In genomic region chr9:99568347-99569070, GRCm38 (mm10) we compare ENCODE assay signal across 7 mouse cellular contexts. TPM values are rescaled to one million over a fixed set of nuclear protein-coding genes. Genes with fewer than 3 reads are reported as not detected.
DNase-seq lines count a peak whose midpoint lies in the region; ATAC-seq lines count a peak whose summit lies in the region.

Gene Armc8, minus strand, starts transcription at chr9:99568899.

- intact Hi-C loops in gastrocnemius, postnatal 36 days (cut with DNase I): no loop called here
- intact Hi-C loops in left cerebral cortex, postnatal 25 days (cut with DNase I): no loop called here

- peak; percentile 91 to 94 for DNase-seq in adrenal gland, adult 18-20 months (ENCODE audit: low spot score in 2 of 2)
- peak; percentile 93 for DNase-seq in embryo, embryonic 11 days
- DNase-seq in gastrocnemius, postnatal 36 days: peak; percentile 85 to 92
- DNase-seq in left cerebral cortex, postnatal 25 days (ENCODE audit: low spot score in 2 of 2): peak; percentile 92 to 93
- DNase-seq in midbrain, embryonic 10.5 days (ENCODE audit: low spot score): peak; percentile 91
- peak; percentile 85 for DNase-seq in right cerebral cortex, postnatal 4 days

- H3K27ac ChIP-seq in intestine, embryonic 15.5 days: peak within 1 kb of the TSS; percentile 98
- peak within 1 kb of the TSS; percentile 99 for H3K27ac ChIP-seq in midbrain, embryonic 10.5 days (replicated peaks)

- peak within 1 kb of the TSS; percentile 93 for H3K9ac ChIP-seq in intestine, embryonic 15.5 days

- H3K9me3 ChIP-seq in intestine, embryonic 15.5 days: no peaks in the 10 kb centered on the region
- no peaks in the 10 kb centered on the region for H3K9me3 ChIP-seq in midbrain, embryonic 10.5 days (replicated peaks)

- no peaks in the 10 kb centered on the region for H3K27me3 ChIP-seq in intestine, embryonic 15.5 days (replicated peaks)
- no peaks in the 10 kb centered on the region for H3K27me3 ChIP-seq in midbrain, embryonic 10.5 days (ENCODE audit: low read depth, poor library complexity, severe bottlenecking)

- peak; percentile 99 for ATAC-seq in intestine, embryonic 15.5 days

- H3K4me1 ChIP-seq in intestine, embryonic 15.5 days (replicated peaks): peaks cover 4% of the 10 kb centered on the region
- peaks cover 21% of the 10 kb centered on the region for H3K4me1 ChIP-seq in midbrain, embryonic 10.5 days

- H3K4me3 ChIP-seq in intestine, embryonic 15.5 days (replicated peaks): peak within 1 kb of the TSS; percentile 88
- H3K4me3 ChIP-seq in midbrain, embryonic 10.5 days: peak within 1 kb of the TSS; percentile 71

- H3K4me2 ChIP-seq in intestine, embryonic 15.5 days (replicated peaks): peak within 1 kb of the TSS; percentile 74

- no peaks in the 10 kb centered on the region for H3K36me3 ChIP-seq in intestine, embryonic 15.5 days
- no peaks in the 10 kb centered on the region for H3K36me3 ChIP-seq in midbrain, embryonic 10.5 days

- WGBS in intestine, embryonic 15.5 days: 0% methylated on average over 70 of the region's 70 CpGs
- WGBS in midbrain, embryonic 10.5 days: under 1% methylated on average over 70 of the region's 70 CpGs

RNA-seq across cellular contexts. Expression of gene Armc8, which starts in this region (rescaled TPM):
- total RNA-seq in adrenal gland, adult 18-20 months (2021): 10 to 100 TPM; 19.9 to 26.9 TPM
- 10 to 100 TPM; 22.0 to 25.2 TPM for total RNA-seq in gastrocnemius, postnatal 36 days (2021)
- 26.9 and 27.9 TPM in 2 replicates for polyA plus RNA-seq in intestine, embryonic 15.5 days (2015; fragmentation: Nextera tagmentation; extraction: Ambion mirVana)
- total RNA-seq in left cerebral cortex, postnatal 25 days (2021): 10 to 100 TPM; 53.2 to 53.5 TPM
- 30.5 and 36.2 TPM in 2 replicates for polyA plus RNA-seq in midbrain, embryonic 10.5 days (2016; fragmentation: Nextera tagmentation; extraction: Ambion mirVana)

Comparison
In these comparisons a context has a peak if more than half of its experiments do, and no peak if none do; other contexts are left out.
1. Peak in every context shown above with its lines: DNase-seq, ATAC-seq, H3K4me3 ChIP-seq and H3K27ac ChIP-seq.